Mouse (Mus musculus) MEL (cell line): Measurements from ENCODE around the gene Dtl.

ENCODE experiments used
- CTCF ChIP-seq, 3 experiments: IDR thresholded peaks in 2 of 3; conservative IDR thresholded peaks in 1 of 3; 2 replicates each; pipeline ENCODE4 v1.5.1; 2011 to 2012; ENCODE audit warnings: low read length in 3 of 3, low read depth in 2 of 3, mild to moderate bottlenecking in 2 of 3, improper control_type of control experiment in 1 of 3, inconsistent platforms in 1 of 3, mixed read lengths in 1 of 3, moderate library complexity in 1 of 3; ENCODE audit not compliant: control insufficient read depth in 1 of 3, insufficient read depth in 1 of 3, poor library complexity in 1 of 3, severe bottlenecking in 1 of 3
- ELF1 ChIP-seq: IDR thresholded peaks from 2 replicates; pipeline ENCODE4 v1.6.1; 2014; ENCODE audit warnings: low read depth, mild to moderate bottlenecking, inconsistent platforms, low read length, improper control_type of control experiment, moderate library complexity
- EP300 ChIP-seq, 2 experiments: IDR thresholded peaks; 2 replicates each; pipeline ENCODE4 v1.6.1; 2011; ENCODE audit warnings: improper control_type of control experiment in 2 of 2, low read length in 2 of 2, low read depth in 1 of 2, mild to moderate bottlenecking in 1 of 2
- GABPA ChIP-seq: IDR thresholded peaks from 2 replicates; pipeline ENCODE4 v1.6.1; 2012; ENCODE audit warnings: low read depth, mild to moderate bottlenecking, inconsistent platforms, low read length, improper control_type of control experiment, moderate library complexity
- MAX ChIP-seq: IDR thresholded peaks from 2 replicates; pipeline ENCODE4 v1.6.1; 2011; ENCODE audit warnings: low read length, improper control_type of control experiment
- POLR2A ChIP-seq, 2 experiments: IDR thresholded peaks; 2 replicates each; pipeline ENCODE4 v1.6.1; 2011 to 2012; ENCODE audit warnings: low read length in 2 of 2, mild to moderate bottlenecking in 2 of 2, control low read depth in 1 of 2, improper control_type of control experiment in 1 of 2, low read depth in 1 of 2, moderate library complexity in 1 of 2; ENCODE audit not compliant: control insufficient read depth in 1 of 2, insufficient read depth in 1 of 2, poor library complexity in 1 of 2
- RAD21 ChIP-seq: IDR thresholded peaks from 2 replicates; pipeline ENCODE4 v1.6.1; 2011; ENCODE audit warnings: mild to moderate bottlenecking, low read depth, low read length, improper control_type of control experiment
- SIN3A ChIP-seq: IDR thresholded peaks from 2 replicates; pipeline ENCODE4 v1.6.1; 2012; ENCODE audit warnings: low read length, improper control_type of control experiment, inconsistent platforms
- USF1 ChIP-seq: IDR thresholded peaks from 2 replicates; pipeline ENCODE4 v1.6.1; 2014; ENCODE audit warnings: low read depth, mild to moderate bottlenecking, inconsistent platforms, low read length, improper control_type of control experiment, moderate library complexity
- ZKSCAN1 ChIP-seq: IDR thresholded peaks from 2 replicates; pipeline ENCODE4 v1.6.1; 2012; ENCODE audit warnings: low read depth, mild to moderate bottlenecking, inconsistent platforms, low read length, improper control_type of control experiment, moderate library complexity
- ZNF384 ChIP-seq: IDR thresholded peaks from 2 replicates; pipeline ENCODE4 v1.6.1; 2012; ENCODE audit warnings: low read depth, mild to moderate bottlenecking, inconsistent platforms, low read length, improper control_type of control experiment

GRCm38 (mm10) chr1:191518911-191519310 is 56.4 kb downstream of the Dtl start:
- TF ChIP-seq CTCF (IDR thresholded peaks at IDR 0.05 in 2 of 3, conservative IDR thresholded peaks at IDR 0.05 in 1 of 3; ENCODE audit: control insufficient read depth in 1 of 3, insufficient read depth in 1 of 3, low read depth in 2 of 3, low read length in 3 of 3, poor library complexity in 1 of 3, severe bottlenecking in 1 of 3) (no peak), ELF1 (no peak), EP300 (IDR thresholded peaks at IDR 0.05; ENCODE audit: low read depth in 1 of 2, low read length in 2 of 2) (no peak), ZKSCAN1 (no peak), POLR2A (IDR thresholded peaks at IDR 0.05; ENCODE audit: control insufficient read depth in 1 of 2, insufficient read depth in 1 of 2, low read depth in 1 of 2, low read length in 2 of 2, poor library complexity in 1 of 2) (no peak), ZNF384 (no peak), RAD21 (no peak), USF1 (no peak), SIN3A (no peak), GABPA (no peak), MAX (no peak)
